Mouse (Mus musculus) neural tube, embryonic 11.5 days (tissue): Measurements from ENCODE around the gene Ctdsp2. TPM values are rescaled to one million over a fixed set of nuclear protein-coding genes. Genes with fewer than 3 reads are reported as not detected.

ENCODE experiments used
- ATAC-seq: fragments of 200-750 bp; cut with Nextera tagmentation; 2 replicates; pipeline ENCODE4 v1.8.0; 2017; ENCODE audit warnings: moderate number of reproducible peaks, mild to moderate bottlenecking, moderate TSS enrichment, moderate library complexity; ENCODE audit not compliant: insufficient read depth, low FRiP score, low TSS enrichment
- DNase-seq: peaks from one replicate; pipeline ENCODE4 v3.0.0-alpha.2; 2015; ENCODE audit warnings: low spot score
- H3K27ac ChIP-seq: fragments of 300-500 bp; sonication (generic); 2 replicates; pipeline ENCODE4 v1.5.1; 2014; ENCODE audit warnings: low read depth, mild to moderate bottlenecking, low read length
- H3K27me3 ChIP-seq: fragments of 300-500 bp; sonication (generic); 2 replicates; pipeline ENCODE4 v1.6.1; 2014; ENCODE audit warnings: mild to moderate bottlenecking, low read length, mixed read lengths; ENCODE audit not compliant: control insufficient read depth, insufficient read depth
- H3K36me3 ChIP-seq: fragments of 300-500 bp; sonication (generic); 2 replicates; pipeline ENCODE4 v1.6.1; 2014; ENCODE audit warnings: mild to moderate bottlenecking, low read length, moderate library complexity, mixed read lengths; ENCODE audit not compliant: control insufficient read depth, insufficient read depth
- H3K4me1 ChIP-seq: fragments of 300-500 bp; sonication (generic); 2 replicates; pipeline ENCODE4 v1.6.1; 2014; ENCODE audit warnings: low read length, mixed read lengths; ENCODE audit not compliant: control insufficient read depth, insufficient read depth
- H3K4me2 ChIP-seq: fragments of 300-500 bp; sonication (generic); 2 replicates; pipeline ENCODE4 v1.6.1; 2014; ENCODE audit warnings: low read depth, mild to moderate bottlenecking, moderate library complexity
- H3K4me3 ChIP-seq: fragments of 300-500 bp; sonication (generic); 2 replicates; pipeline ENCODE4 v1.5.1; 2014; ENCODE audit warnings: low read depth, low read length
- H3K9ac ChIP-seq: fragments of 300-500 bp; sonication (generic); 2 replicates; pipeline ENCODE4 v1.6.1; 2014; ENCODE audit warnings: mild to moderate bottlenecking, low read length
- H3K9me3 ChIP-seq: fragments of 300-500 bp; sonication (generic); 2 replicates; pipeline ENCODE4 v1.6.1; 2016; ENCODE audit warnings: low read length; ENCODE audit not compliant: control insufficient read depth
- WGBS: fragments of 180-500 bp; shearing (Covaris S2); extraction: QIAGEN DNeasy Blood & Tissue Kit; methylation state at CpG from one replicate; pipeline ENCODE4 v1.1.7; 2014; 5-methylcytosine and 5-hydroxymethylcytosine counted together
- polyA plus RNA-seq: library from polyadenylated mRNA; unstranded; fragments of >200 nt; fragmentation: Nextera tagmentation; extraction: Ambion mirVana; gene quantifications from 2 replicates; pipeline ENCODE4 v1.2.1, GENCODE M21; 2014

The Ctdsp2 gene
- polyA plus RNA-seq, 1 experiment from 2014 or later: 56.1 TPM

GRCm38 (mm10) chr10:126983193-126983725 is 4.7 kb downstream of the Ctdsp2 start:
- H3K4me1 ChIP-seq: peaks cover 45% of the 10 kb centered on the region
- 60% methylated on average over 14 of the region's 14 CpGs for WGBS

GRCm38 (mm10) chr10:126984189-126985004 is 5.9 kb downstream of the Ctdsp2 start:
- WGBS: 54% methylated on average over 5 of the region's 5 CpGs
- no peak overlapping the region for H3K4me2 ChIP-seq
- H3K36me3 ChIP-seq: no peaks in the 10 kb centered on the region
- DNase-seq (no peak), ATAC-seq (no peak)
- H3K4me3 ChIP-seq: no peak overlapping the region
- H3K4me1 ChIP-seq: peaks cover 45% of the 10 kb centered on the region
- H3K9me3 ChIP-seq: no peaks in the 10 kb centered on the region
- no peak overlapping the region for H3K9ac ChIP-seq
- H3K27me3 ChIP-seq: no peaks in the 10 kb centered on the region
- no peak overlapping the region for H3K27ac ChIP-seq

More at GRCm38 (mm10) chr10:126983193-126983725, 4.7 kb downstream of the Ctdsp2 start:
- Histone ChIP-seq H3K36me3 (no peaks in the 10 kb centered on the region), H3K9ac (no peak overlapping the region), H3K9me3 (no peaks in the 10 kb centered on the region), H3K27ac (no peak overlapping the region), H3K4me3 (no peak overlapping the region), H3K27me3 (no peaks in the 10 kb centered on the region), H3K4me2 (no peak overlapping the region)
- ATAC-seq: no peak
- no peak for DNase-seq

DNA sequence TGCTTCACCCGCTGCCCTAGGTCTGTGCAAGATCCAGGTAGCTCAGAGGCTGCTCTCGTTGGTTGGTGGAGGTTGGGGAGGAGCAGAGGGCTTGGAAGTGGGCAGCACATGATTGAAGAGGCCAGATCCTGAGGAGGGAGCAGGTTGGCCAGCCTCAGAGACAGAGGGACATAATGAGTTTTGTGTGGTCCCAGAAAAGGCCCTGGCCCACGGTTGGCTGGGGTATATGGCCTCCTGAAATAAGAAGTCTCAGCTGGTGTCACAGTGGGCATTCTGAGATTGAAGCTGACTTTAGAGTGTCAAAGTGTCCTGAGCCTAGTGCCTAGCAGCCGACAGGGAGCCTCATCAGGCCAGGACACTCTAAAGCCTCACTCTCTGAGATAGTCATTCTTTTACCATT is 6.6 kb downstream of the Ctdsp2 start:
- no peak overlapping the region for H3K4me3 ChIP-seq
- no peak for DNase-seq
- no peaks in the 10 kb centered on the region for H3K27me3 ChIP-seq
- peaks cover 43% of the 10 kb centered on the region for H3K4me1 ChIP-seq
- no peak for ATAC-seq
- WGBS: 87% methylated on average over 4 of the region's 4 CpGs
- H3K9me3 ChIP-seq: no peaks in the 10 kb centered on the region
- no peaks in the 10 kb centered on the region for H3K36me3 ChIP-seq
- no peak overlapping the region for H3K9ac ChIP-seq
- no peak overlapping the region for H3K27ac ChIP-seq
- H3K4me2 ChIP-seq: no peak overlapping the region

DNA sequence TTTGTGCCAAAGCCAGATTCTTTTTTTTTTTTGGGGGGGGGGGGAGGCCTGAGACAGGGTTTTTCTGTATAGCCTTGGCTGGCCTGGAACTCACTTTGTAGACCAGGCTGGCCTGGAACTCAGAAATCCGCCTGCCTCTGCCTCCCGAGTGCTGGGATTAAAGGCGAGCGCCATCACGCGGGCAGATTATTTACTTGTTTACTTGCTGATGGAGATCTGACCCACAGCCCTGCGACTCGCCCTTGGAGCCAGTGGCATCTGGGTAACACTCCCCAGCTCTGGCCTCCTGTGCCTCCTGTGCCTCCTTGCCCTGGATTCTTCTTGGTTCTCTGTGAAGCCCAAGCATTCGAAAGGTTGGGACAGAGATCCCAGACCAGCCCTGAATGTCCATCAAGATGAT is 7.1 kb downstream of the Ctdsp2 start:
- Histone ChIP-seq H3K27me3 (no peaks in the 10 kb centered on the region), H3K9ac (no peak overlapping the region), H3K4me3 (no peak overlapping the region), H3K4me1 (peaks cover 38% of the 10 kb centered on the region), H3K4me2 (no peak overlapping the region), H3K9me3 (no peaks in the 10 kb centered on the region), H3K36me3 (no peaks in the 10 kb centered on the region), H3K27ac (no peak overlapping the region)
- 95% methylated on average over 9 of the region's 9 CpGs for WGBS
- DNase-seq (no peak), ATAC-seq (no peak)

DNA sequence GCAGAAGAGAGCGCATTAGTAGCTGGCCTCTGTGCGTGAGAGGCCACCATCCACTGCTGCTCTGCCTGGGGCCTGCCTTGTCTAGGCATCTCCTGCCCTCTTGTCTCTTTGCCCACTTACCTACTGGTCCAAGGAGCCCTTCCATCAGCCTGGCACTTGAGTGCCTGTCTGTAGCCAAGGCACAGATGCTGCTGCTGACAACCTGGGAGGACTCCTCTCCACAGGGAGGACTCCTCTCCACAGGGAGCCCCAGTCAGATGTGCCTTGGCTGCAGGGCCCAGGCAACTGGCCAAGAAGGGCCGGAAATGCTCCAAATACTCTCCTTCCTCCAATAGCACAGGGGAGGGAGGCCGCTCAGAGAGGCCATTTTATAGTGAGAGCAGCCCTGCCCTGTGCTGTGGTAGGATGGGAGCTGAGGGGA is 8.0 kb downstream of the Ctdsp2 start:
- no peaks in the 10 kb centered on the region for H3K9me3 ChIP-seq
- peak; percentile 44 for DNase-seq
- no peak for ATAC-seq
- no peak overlapping the region for H3K4me3 ChIP-seq
- no peaks in the 10 kb centered on the region for H3K27me3 ChIP-seq
- no peaks in the 10 kb centered on the region for H3K36me3 ChIP-seq
- H3K4me2 ChIP-seq: no peak overlapping the region
- no peak overlapping the region for H3K9ac ChIP-seq
- WGBS: 59% methylated on average over 4 of the region's 4 CpGs
- H3K27ac ChIP-seq: no peak overlapping the region
- H3K4me1 ChIP-seq: peaks cover 31% of the 10 kb centered on the region

DNA sequence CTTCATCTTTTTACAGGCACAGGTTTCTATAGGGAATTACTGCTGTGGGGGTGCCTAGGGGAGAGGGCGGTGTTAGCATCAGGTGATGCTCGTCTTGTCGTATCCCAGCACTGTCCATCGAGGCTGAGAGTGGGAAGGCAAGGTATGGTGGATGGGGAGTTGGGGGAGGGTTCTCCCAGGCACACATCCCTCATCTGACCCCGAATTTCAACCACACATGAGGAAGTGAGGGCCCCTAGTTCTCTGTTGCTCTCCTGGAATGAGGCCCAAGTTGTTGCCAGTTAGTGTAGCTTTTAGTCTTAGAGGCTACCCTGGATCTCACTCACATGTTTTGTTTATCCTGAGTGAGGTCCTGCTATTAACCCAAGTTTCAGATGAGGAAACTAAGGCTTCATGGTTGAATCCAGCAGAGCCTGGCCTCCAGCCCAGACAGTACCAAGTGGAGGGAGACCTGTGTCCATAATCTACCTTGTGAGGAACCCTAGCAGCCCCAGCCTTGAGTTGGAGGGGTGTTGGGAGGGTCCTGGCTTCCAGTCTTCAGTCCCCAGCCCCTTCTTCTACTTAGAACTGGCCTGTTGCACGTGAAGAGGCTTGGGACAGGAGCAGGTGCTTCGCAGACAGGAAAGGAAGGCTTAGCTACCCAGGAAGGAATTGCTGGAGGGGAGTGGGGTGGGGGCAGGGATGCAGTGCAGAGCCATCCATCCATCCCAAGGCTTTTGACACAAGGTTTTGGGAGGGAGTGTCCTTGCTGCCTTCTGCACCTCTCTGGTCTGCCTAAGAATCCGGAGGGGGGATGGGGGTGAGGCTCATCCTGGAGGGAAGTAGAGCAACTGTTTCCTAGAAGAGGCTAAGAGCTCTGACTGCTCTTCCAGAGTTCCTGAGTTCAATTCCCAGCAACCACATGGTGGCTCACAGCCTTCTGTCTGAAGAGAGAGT is 8.9 kb downstream of the Ctdsp2 start:
- Histone ChIP-seq H3K27me3 (no peaks in the 10 kb centered on the region), H3K36me3 (peaks cover 2% of the 10 kb centered on the region), H3K4me3 (no peak overlapping the region), H3K4me1 (peaks cover 23% of the 10 kb centered on the region), H3K9ac (no peak overlapping the region), H3K9me3 (no peaks in the 10 kb centered on the region), H3K27ac (no peak overlapping the region), H3K4me2 (no peak overlapping the region)
- WGBS: 63% methylated on average over 8 of the region's 8 CpGs
- DNase-seq: no peak
- ATAC-seq: no peak

GRCm38 (mm10) chr10:126988513-126989165 is 10.1 kb downstream of the Ctdsp2 start:
- ATAC-seq: no peak
- Histone ChIP-seq H3K27me3 (no peaks in the 10 kb centered on the region), H3K9me3 (no peaks in the 10 kb centered on the region), H3K27ac (no peak overlapping the region), H3K9ac (no peak overlapping the region), H3K36me3 (peaks cover 7% of the 10 kb centered on the region), H3K4me3 (no peak overlapping the region), H3K4me2 (no peak overlapping the region), H3K4me1 (peaks cover 16% of the 10 kb centered on the region)
- WGBS: 78% methylated on average over 5 of the region's 5 CpGs
- DNase-seq: no peak

DNA sequence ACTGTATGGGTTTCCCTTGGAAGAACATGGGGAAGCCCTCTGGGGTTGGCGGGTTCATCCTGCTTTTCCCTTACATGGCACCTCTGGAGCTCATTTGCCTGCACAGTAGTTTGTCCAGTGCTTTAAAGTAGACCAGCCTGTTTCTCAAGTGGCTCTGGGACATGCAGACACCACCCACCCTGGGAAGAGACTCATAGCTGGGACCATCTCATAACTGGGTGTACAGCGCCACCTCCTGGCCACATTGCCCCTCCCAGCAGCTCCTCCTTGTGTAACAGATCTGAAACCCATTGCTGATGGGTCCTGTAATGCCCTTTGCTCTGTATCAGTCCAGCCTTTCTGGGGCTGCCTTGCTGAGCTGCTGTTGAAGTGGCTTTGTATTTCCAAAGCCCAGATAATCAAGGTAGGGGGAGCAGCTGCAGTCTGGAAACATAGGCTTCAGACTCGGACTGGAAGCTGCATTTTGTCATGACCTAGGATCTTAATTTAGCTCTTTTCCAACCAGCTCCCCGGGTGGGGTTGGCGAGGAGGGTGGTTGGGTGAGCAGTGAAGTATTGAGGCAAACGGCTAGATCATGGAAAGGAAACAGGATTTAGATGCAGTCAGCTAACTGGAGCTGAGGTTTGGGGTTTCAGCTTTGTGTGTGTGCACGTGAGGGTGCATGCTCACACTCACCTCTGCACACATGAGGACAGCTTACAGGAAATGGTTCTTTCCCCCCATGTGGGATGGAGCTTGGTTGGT is 12.0 kb downstream of the Ctdsp2 start:
- DNase-seq: peak; percentile 89
- no peaks in the 10 kb centered on the region for H3K9me3 ChIP-seq
- H3K4me2 ChIP-seq: no peak overlapping the region
- peak; percentile 71 for ATAC-seq
- no peaks in the 10 kb centered on the region for H3K27me3 ChIP-seq
- no peak overlapping the region for H3K9ac ChIP-seq
- peaks cover 15% of the 10 kb centered on the region for H3K36me3 ChIP-seq
- peaks cover 6% of the 10 kb centered on the region; the same call in 1 of the 2 replicates for H3K4me1 ChIP-seq
- 68% methylated on average over 7 of the region's 7 CpGs for WGBS
- H3K4me3 ChIP-seq: no peak overlapping the region
- no peak overlapping the region for H3K27ac ChIP-seq
